Mouse (Mus musculus) C2C12 (cell line): ENCODE data around the gene Pifo. TPM values are rescaled to one million over a fixed set of nuclear protein-coding genes. Genes with fewer than 3 reads are reported as not detected.

Experiments
- H3K27me3 ChIP-seq: one replicate; pipeline ENCODE4 v1.6.1; 2011; ENCODE audit not compliant: control insufficient read depth, insufficient read depth, insufficient read length
- H3K36me3 ChIP-seq: one replicate; pipeline ENCODE4 v1.6.1; 2011; ENCODE audit not compliant: control insufficient read depth, insufficient read depth
- H3K4me3 ChIP-seq: one replicate; pipeline ENCODE4 v1.5.1; 2011; ENCODE audit warnings: mild to moderate bottlenecking, control low read depth; ENCODE audit not compliant: poor library complexity, insufficient read depth, severe bottlenecking
- H3K79me2 ChIP-seq: one replicate; pipeline ENCODE4 v1.6.1; 2011; ENCODE audit not compliant: control insufficient read depth, insufficient read depth
- H3K79me3 ChIP-seq: one replicate; pipeline ENCODE4 v1.6.1; 2011; ENCODE audit warnings: low read depth, control low read depth
- H3ac ChIP-seq: one replicate; pipeline ENCODE3; 2011; ENCODE audit warnings: low read depth; ENCODE audit not compliant: control insufficient read depth, insufficient read length
- CEBPB ChIP-seq: IDR thresholded peaks from one replicate; pipeline ENCODE4 v1.6.1; 2011; ENCODE audit warnings: low read depth, mild to moderate bottlenecking, control low read depth, moderate library complexity
- CTCF ChIP-seq: IDR thresholded peaks from one replicate; pipeline ENCODE4 v1.5.1; 2011; ENCODE audit not compliant: control insufficient read depth, insufficient read depth, insufficient read length
- FOSL1 ChIP-seq: IDR thresholded peaks from one replicate; pipeline ENCODE4 v1.8.0; 2011; ENCODE audit warnings: mild to moderate bottlenecking, low read length; ENCODE audit not compliant: poor library complexity, insufficient read depth, severe bottlenecking
- MAX ChIP-seq: IDR thresholded peaks from one replicate; pipeline ENCODE4 v1.6.1; 2011; ENCODE audit warnings: mild to moderate bottlenecking, control low read depth
- MYOD1 ChIP-seq: IDR thresholded peaks from one replicate; pipeline ENCODE4 v1.6.1; 2011; ENCODE audit warnings: low read depth; ENCODE audit not compliant: control insufficient read depth, insufficient read length
- MYOG ChIP-seq: IDR thresholded peaks from one replicate; pipeline ENCODE4 v1.6.1; 2011; ENCODE audit not compliant: control insufficient read depth, insufficient read length; ENCODE audit errors: extremely low read depth
- USF1 ChIP-seq: IDR thresholded peaks from one replicate; pipeline ENCODE4 v1.6.1; 2011; ENCODE audit warnings: low read depth, mild to moderate bottlenecking, control low read depth, moderate library complexity
- long read RNA-seq, 2 experiments: library from polyadenylated mRNA; unstranded; transcript quantifications; one replicate each; pipeline ENCODE4 v2.0.0; 2019 to 2020
- polyA plus RNA-seq: library from polyadenylated mRNA; unstranded; fragments of >200 nt; fragmentation: generic; extraction: Trizol; gene quantifications from one replicate; pipeline ENCODE4 v1.2.1, GENCODE M21; 2012; ENCODE audit warnings: missing spikeins

Pifo gene
- not detected for polyA plus RNA-seq
- long read RNA-seq, experiment 1 = 0 reads
- long read RNA-seq, experiment 2 = 0 reads

- Histone ChIP-seq H3K27me3 (no peaks in the 10 kb centered on the region), H3ac (no peak within 1 kb of the TSS), H3K79me3 (no peaks in the 10 kb centered on the region), H3K36me3 (no peaks in the 10 kb centered on the region), H3K79me2 (no peaks in the 10 kb centered on the region), H3K4me3 (no peak within 1 kb of the TSS)
- TF ChIP-seq MAX (no peak), USF1 (no peak), MYOD1 (no peak), CTCF (no peak), MYOG (no peak), FOSL1 (no peak), CEBPB (no peak)
Measured at GRCm38 (mm10) chr3:106014546-106014945, at the start of gene Pifo. Gene Pifo (minus strand): TSS chr3:106014646.

GRCm38 (mm10) chr3:106057966-106058365 lies 43.5 kb upstream of the Pifo start:
- Histone ChIP-seq H3K4me3 (no peak overlapping the region), H3K79me3 (no peaks in the 10 kb centered on the region), H3K36me3 (no peaks in the 10 kb centered on the region), H3K27me3 (no peaks in the 10 kb centered on the region), H3ac (no peak overlapping the region), H3K79me2 (no peaks in the 10 kb centered on the region)
- no peak for TF ChIP-seq MYOD1
- no peak for TF ChIP-seq CTCF
- TF ChIP-seq MAX = no peak
- no peak for TF ChIP-seq CEBPB
- no peak for TF ChIP-seq MYOG
- TF ChIP-seq USF1 = no peak
- TF ChIP-seq FOSL1 = no peak

- no peaks in the 10 kb centered on the region for H3K36me3 ChIP-seq
- no peak overlapping the region for H3K4me3 ChIP-seq
- TF ChIP-seq CEBPB = no peak
- no peak for TF ChIP-seq MYOD1
- no peak for TF ChIP-seq USF1
- no peak for TF ChIP-seq FOSL1
- TF ChIP-seq CTCF = no peak
- TF ChIP-seq MYOG = no peak
- TF ChIP-seq MAX = no peak
- no peaks in the 10 kb centered on the region for H3K79me2 ChIP-seq
- H3K79me3 ChIP-seq = no peaks in the 10 kb centered on the region
- no peak overlapping the region for H3ac ChIP-seq
- H3K27me3 ChIP-seq = no peaks in the 10 kb centered on the region
Measured at GRCm38 (mm10) chr3:106051896-106052295, 37.5 kb upstream of the Pifo start.

DNA sequence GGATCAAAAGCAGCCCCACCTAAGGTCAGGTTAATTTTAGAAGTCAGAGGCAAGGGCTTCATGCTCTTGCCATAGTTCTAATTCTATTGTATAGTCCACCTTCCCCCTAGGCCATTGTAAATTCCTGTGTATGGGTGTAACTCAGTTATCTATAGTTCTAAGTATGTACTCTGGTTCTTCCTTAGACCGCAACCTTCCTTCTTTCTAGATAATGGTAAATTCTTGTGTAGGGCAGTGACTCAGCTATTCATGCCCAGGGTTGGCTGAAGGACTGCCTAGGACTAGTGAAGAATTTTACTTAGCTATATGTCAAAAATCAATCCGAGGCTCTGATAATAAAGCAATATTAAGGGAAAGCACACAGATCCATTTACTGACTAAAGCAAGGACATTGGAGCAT lies 25.9 kb upstream of the Pifo start:
- H3ac ChIP-seq = no peak overlapping the region
- no peaks in the 10 kb centered on the region for H3K36me3 ChIP-seq
- no peaks in the 10 kb centered on the region for H3K79me3 ChIP-seq
- no peak for TF ChIP-seq CTCF
- no peaks in the 10 kb centered on the region for H3K79me2 ChIP-seq
- no peak overlapping the region for H3K4me3 ChIP-seq
- H3K27me3 ChIP-seq = no peaks in the 10 kb centered on the region

GRCm38 (mm10) chr3:106032781-106033180 lies 18.3 kb upstream of the Pifo start, which contains the start of gene Chil5:
Gene Chil5 (minus strand): TSS chr3:106032814.
- no peaks in the 10 kb centered on the region for H3K36me3 ChIP-seq
- H3K27me3 ChIP-seq = no peaks in the 10 kb centered on the region
- no peaks in the 10 kb centered on the region for H3K79me3 ChIP-seq
- no peaks in the 10 kb centered on the region for H3K79me2 ChIP-seq
- no peak within 1 kb of the TSS for H3K4me3 ChIP-seq
- no peak within 1 kb of the TSS for H3ac ChIP-seq
- TF ChIP-seq FOSL1 (no peak), MYOD1 (no peak), CEBPB (no peak), CTCF (no peak), USF1 (no peak), MAX (no peak), MYOG (no peak)

GRCm38 (mm10) chr3:106024135-106024534 lies 9.7 kb upstream of the Pifo start:
- H3K79me2 ChIP-seq = no peaks in the 10 kb centered on the region
- H3K36me3 ChIP-seq = no peaks in the 10 kb centered on the region
- TF ChIP-seq CTCF = no peak
- TF ChIP-seq MYOD1 = no peak
- TF ChIP-seq USF1 = no peak
- TF ChIP-seq MAX = no peak
- TF ChIP-seq CEBPB = no peak
- no peak for TF ChIP-seq FOSL1
- no peak for TF ChIP-seq MYOG
- H3K4me3 ChIP-seq = no peak overlapping the region
- no peak overlapping the region for H3ac ChIP-seq
- no peaks in the 10 kb centered on the region for H3K27me3 ChIP-seq
- no peaks in the 10 kb centered on the region for H3K79me3 ChIP-seq
